Mouse (Mus musculus) forebrain, embryonic 14.5 days (tissue): ENCODE results near the gene Cdc37. TPM values are rescaled to one million over a fixed set of nuclear protein-coding genes. Genes with fewer than 3 reads are reported as not detected.

Experiments
- ATAC-seq: fragments of 200-750 bp; cut with Nextera tagmentation; 2 replicates; pipeline ENCODE4 v1.8.0; 2017; ENCODE audit warnings: mild to moderate bottlenecking, moderate library complexity
- DNase-seq: peaks from one replicate; pipeline ENCODE4 v3.0.0-alpha.2; 2015; ENCODE audit warnings: low spot score
- H3K27ac ChIP-seq: fragments of 300-500 bp; sonication (generic); 2 replicates; pipeline ENCODE4 v1.5.1; 2014; ENCODE audit warnings: low read depth, mild to moderate bottlenecking, control low read depth, low read length, moderate library complexity
- H3K27me3 ChIP-seq: fragments of 300-500 bp; sonication (generic); replicated peaks from 2 replicates; pipeline ENCODE4 v1.6.1; 2014; ENCODE audit warnings: low read length, control low read depth, mixed read lengths; ENCODE audit not compliant: control insufficient read depth, insufficient read depth
- H3K36me3 ChIP-seq: fragments of 300-500 bp; sonication (generic); 2 replicates; pipeline ENCODE4 v1.6.1; 2014; ENCODE audit warnings: low read length, control low read depth; ENCODE audit not compliant: control insufficient read depth, insufficient read depth
- H3K4me1 ChIP-seq: fragments of 300-500 bp; sonication (generic); 2 replicates; pipeline ENCODE4 v1.6.1; 2014; ENCODE audit warnings: antibody characterized with exemption, low read length, control low read depth; ENCODE audit not compliant: control insufficient read depth, insufficient read depth
- H3K4me2 ChIP-seq: fragments of 300-500 bp; sonication (generic); 2 replicates; pipeline ENCODE4 v1.6.1; 2014; ENCODE audit warnings: mild to moderate bottlenecking, control low read depth, low read length
- H3K4me3 ChIP-seq: fragments of 300-500 bp; sonication (generic); 2 replicates; pipeline ENCODE4 v1.5.1; 2014; ENCODE audit warnings: low read depth, low read length, control low read depth
- H3K9ac ChIP-seq: fragments of 300-500 bp; sonication (generic); 2 replicates; pipeline ENCODE4 v1.6.1; 2014; ENCODE audit warnings: mild to moderate bottlenecking, low read length, control low read depth, moderate library complexity
- H3K9me3 ChIP-seq: fragments of 300-500 bp; sonication (generic); replicated peaks from 2 replicates; pipeline ENCODE4 v1.6.1; 2016; ENCODE audit warnings: low read length, control low read depth, mixed read lengths; ENCODE audit not compliant: control insufficient read depth
- WGBS: fragments of 180-500 bp; shearing (Covaris S2); extraction: QIAGEN DNeasy Blood & Tissue Kit; methylation state at CpG from one replicate; pipeline ENCODE4 v1.1.7; 2014; 5-methylcytosine and 5-hydroxymethylcytosine counted together
- polyA plus RNA-seq: library from polyadenylated mRNA; unstranded; fragments of >200 nt; fragmentation: Nextera tagmentation; extraction: Ambion mirVana; gene quantifications from 2 replicates; pipeline ENCODE4 v1.2.1, GENCODE M21; 2014

Gene Cdc37
- polyA plus RNA-seq, 1 experiment from 2014 or later: 222 TPM

GRCm38 (mm10) chr9:21121483-21121882 lies 28.3 kb downstream of the Cdc37 start:
- no peaks in the 10 kb centered on the region for H3K27me3 ChIP-seq
- no peak overlapping the region for H3K9ac ChIP-seq
- ATAC-seq (no peak), DNase-seq (no peak)
- no peak overlapping the region for H3K4me2 ChIP-seq
- 94% methylated on average over 16 of the region's 16 CpGs for WGBS
- no peak overlapping the region for H3K4me3 ChIP-seq
- H3K9me3 ChIP-seq: no peaks in the 10 kb centered on the region
- H3K36me3 ChIP-seq: peaks cover 31% of the 10 kb centered on the region
- H3K27ac ChIP-seq: no peak overlapping the region
- H3K4me1 ChIP-seq: no peaks in the 10 kb centered on the region

DNA sequence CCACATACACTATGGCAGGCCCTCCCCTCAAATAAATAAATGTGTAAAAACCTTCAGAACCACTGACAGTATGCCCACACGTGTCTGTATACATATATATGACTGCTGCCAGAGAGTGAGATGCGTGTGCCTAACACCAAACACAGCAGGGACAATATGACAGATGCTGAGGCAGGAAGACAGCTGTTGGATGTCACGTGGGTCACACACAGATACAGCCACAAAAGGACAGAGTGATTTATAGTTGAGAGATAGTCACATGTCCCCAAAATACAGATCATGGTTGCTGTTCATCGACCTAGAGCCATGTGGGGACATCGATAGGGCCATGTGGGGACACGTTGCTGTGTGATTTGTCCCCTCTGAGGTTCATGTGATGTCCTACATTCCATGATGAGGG lies 32.7 kb downstream of the Cdc37 start:
- 81% methylated on average over 6 of the region's 6 CpGs for WGBS
- Histone ChIP-seq H3K4me1 (no peaks in the 10 kb centered on the region), H3K27me3 (no peaks in the 10 kb centered on the region), H3K27ac (no peak overlapping the region), H3K4me3 (no peak overlapping the region), H3K36me3 (peaks cover 13% of the 10 kb centered on the region), H3K4me2 (no peak overlapping the region), H3K9ac (no peak overlapping the region), H3K9me3 (no peaks in the 10 kb centered on the region)
- no peak for DNase-seq
- ATAC-seq: no peak

DNA sequence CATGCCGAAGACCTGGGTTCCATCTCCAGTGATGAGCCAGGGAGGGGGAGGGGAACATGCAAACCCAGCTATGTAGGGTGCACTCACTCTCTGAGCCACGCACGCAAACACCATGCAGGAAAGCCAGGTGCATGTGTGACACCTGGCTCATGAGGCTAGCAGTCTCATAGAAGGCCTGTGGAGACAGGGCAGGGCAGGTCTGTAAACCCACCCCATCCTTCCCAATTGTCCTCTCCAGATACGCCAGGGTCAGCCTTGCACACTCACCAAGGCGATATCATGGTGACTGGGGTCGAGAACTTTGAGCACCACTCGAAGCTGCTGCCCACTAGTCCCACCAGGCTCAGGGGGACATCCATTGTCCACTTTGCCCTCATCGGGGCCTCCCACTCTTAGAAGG lies 34.7 kb downstream of the Cdc37 start:
- 83% methylated on average over 8 of the region's 8 CpGs for WGBS
- no peak overlapping the region for H3K27ac ChIP-seq
- H3K9ac ChIP-seq: no peak overlapping the region
- H3K4me1 ChIP-seq: no peaks in the 10 kb centered on the region
- ATAC-seq: no peak
- no peaks in the 10 kb centered on the region for H3K9me3 ChIP-seq
- no peaks in the 10 kb centered on the region for H3K27me3 ChIP-seq
- no peak overlapping the region for H3K4me3 ChIP-seq
- DNase-seq: no peak
- H3K4me2 ChIP-seq: no peak overlapping the region
- H3K36me3 ChIP-seq: peaks cover 4% of the 10 kb centered on the region

DNA sequence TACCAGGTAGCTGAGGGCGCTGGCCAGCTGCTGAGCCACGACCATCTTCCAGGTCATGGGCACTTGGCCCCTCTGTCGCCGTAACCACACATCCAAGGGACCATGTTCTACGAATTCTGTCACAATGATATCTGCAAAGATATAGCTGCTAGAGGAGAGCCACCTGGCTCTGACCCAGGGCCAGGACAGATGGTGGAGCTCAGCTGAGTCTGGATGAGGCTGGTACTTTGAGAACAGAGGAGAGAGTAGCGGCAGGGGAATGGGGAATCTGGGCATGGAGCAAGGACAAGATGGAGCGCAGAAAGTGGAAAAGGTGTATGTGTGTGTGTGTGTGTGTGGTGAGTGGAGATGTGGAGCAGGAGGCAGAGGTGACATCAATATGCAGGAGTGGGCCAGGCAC lies 35.6 kb downstream of the Cdc37 start:
- Histone ChIP-seq H3K9ac (no peak overlapping the region), H3K27ac (no peak overlapping the region), H3K9me3 (no peaks in the 10 kb centered on the region), H3K27me3 (no peaks in the 10 kb centered on the region), H3K4me3 (no peak overlapping the region), H3K36me3 (no peaks in the 10 kb centered on the region), H3K4me2 (no peak overlapping the region), H3K4me1 (no peaks in the 10 kb centered on the region)
- DNase-seq (no peak), ATAC-seq (no peak)
- 88% methylated on average over 7 of the region's 7 CpGs for WGBS

DNA sequence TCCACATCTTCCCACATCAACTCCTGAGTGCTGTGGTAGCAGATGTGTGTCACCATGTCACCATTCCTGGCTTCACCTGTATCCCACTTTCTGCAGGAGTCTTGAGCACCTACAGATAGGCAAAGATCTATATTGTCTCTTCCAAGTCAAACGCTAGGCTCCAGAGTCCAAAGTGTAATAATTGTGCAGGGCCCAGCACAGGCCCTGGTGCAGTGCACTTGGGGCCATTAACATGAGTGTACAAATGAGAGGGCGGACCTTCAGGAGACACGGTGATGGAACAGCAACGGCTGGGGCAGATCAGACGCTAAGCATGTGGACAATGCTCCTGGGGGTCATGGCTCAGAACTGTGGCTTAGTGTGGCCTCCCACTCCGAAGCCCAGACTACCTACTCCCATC lies 36.0 kb downstream of the Cdc37 start:
- no peaks in the 10 kb centered on the region for H3K9me3 ChIP-seq
- H3K4me3 ChIP-seq: no peak overlapping the region
- H3K27me3 ChIP-seq: no peaks in the 10 kb centered on the region
- no peaks in the 10 kb centered on the region for H3K36me3 ChIP-seq
- DNase-seq: no peak
- H3K9ac ChIP-seq: no peak overlapping the region
- H3K4me2 ChIP-seq: no peak overlapping the region
- 91% methylated on average over 6 of the region's 6 CpGs for WGBS
- no peaks in the 10 kb centered on the region for H3K4me1 ChIP-seq
- ATAC-seq: no peak
- H3K27ac ChIP-seq: no peak overlapping the region

DNA sequence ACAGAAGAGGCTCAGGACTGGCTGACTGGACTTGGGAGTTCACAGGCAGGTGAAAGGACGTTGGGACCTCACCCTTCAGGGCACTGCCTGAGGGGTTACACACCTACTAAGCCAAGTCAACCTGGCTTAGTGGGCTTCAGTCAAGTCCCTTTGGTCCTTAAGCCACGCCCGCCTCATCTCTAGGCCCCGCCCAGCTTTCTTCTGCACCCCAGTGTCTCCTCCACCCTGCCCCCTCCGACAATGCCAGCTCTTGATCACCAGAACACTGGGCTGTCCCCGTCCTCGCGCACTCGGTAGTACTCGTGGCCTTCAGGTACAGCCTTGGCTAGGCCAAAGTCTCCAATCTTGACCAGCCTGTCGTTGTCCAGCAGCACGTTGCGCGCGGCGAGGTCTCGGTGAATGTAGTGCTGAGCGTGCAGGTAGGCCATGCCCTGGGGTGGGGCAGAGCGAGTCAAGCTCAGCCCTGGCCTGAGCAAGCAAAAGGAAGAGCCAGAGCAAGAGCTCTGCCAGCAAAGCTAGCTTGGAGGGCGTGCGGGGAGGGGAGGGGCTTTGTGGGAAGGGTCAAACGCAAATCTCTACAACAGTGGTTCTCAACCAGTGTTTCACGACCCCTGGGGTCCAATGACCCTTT lies 42.1 kb downstream of the Cdc37 start:
- Histone ChIP-seq H3K27me3 (no peaks in the 10 kb centered on the region), H3K4me3 (no peak overlapping the region), H3K9me3 (no peaks in the 10 kb centered on the region), H3K4me1 (no peaks in the 10 kb centered on the region), H3K27ac (no peak overlapping the region), H3K4me2 (no peak overlapping the region), H3K36me3 (0 out of 2 replicates have a peak, but pooled peaks cover 3% of the 10 kb centered on the region), H3K9ac (no peak overlapping the region)
- no peak for DNase-seq
- WGBS: 40% methylated on average over 23 of the region's 23 CpGs
- ATAC-seq: no peak

DNA sequence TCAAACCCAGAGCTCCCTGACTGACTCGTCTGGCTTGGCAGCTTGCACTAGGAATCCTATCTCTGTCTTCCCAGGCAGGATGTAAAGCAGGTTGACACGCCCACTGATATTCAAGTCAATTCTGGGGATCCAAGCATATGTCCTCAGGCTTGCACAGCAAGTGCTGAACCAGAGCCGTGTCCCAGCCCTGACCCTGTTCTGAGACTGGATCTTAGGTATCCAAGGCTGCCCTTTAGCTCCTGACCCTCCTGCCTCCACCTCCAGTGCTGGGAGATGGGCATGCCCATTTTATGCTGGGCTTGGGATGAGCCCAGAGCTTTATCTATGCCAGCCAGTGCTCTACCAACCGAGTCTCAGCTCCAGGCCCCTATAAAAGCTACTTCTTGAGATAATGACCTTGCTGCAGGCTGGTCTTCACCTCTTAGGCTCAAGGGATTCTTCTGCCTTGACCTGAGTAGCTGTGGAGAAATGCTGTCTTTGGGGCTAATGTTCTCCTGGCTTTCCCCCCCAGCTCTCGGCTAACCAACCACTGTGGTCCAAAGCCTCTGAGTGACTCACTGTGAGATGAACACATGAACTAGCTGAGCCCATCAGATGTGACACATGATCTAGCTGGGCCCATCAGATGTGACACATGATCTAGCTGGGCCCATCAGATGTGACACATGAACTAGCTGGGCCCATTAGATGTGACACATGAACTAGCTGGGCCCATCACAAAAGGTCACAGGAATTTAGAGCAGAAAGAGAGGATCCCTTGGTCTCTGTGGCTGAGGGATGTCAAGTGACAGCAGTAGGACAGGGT lies 43.8 kb downstream of the Cdc37 start:
- no peak for ATAC-seq
- no peak for DNase-seq
- no peak overlapping the region for H3K9ac ChIP-seq
- H3K36me3 ChIP-seq: peaks cover 3% of the 10 kb centered on the region; the same call in 1 of the 2 replicates
- H3K27ac ChIP-seq: no peak overlapping the region
- H3K27me3 ChIP-seq: no peaks in the 10 kb centered on the region
- H3K4me1 ChIP-seq: no peaks in the 10 kb centered on the region
- 86% methylated on average over 5 of the region's 5 CpGs for WGBS
- H3K4me3 ChIP-seq: no peak overlapping the region
- no peak overlapping the region for H3K4me2 ChIP-seq
- no peaks in the 10 kb centered on the region for H3K9me3 ChIP-seq

GRCm38 (mm10) chr9:21104814-21105213 lies 45.0 kb downstream of the Cdc37 start:
- Histone ChIP-seq H3K27ac (no peak overlapping the region), H3K9me3 (no peaks in the 10 kb centered on the region), H3K4me1 (no peaks in the 10 kb centered on the region), H3K9ac (no peak overlapping the region), H3K27me3 (no peaks in the 10 kb centered on the region), H3K36me3 (peaks cover 3% of the 10 kb centered on the region; the same call in 1 of the 2 replicates), H3K4me2 (no peak overlapping the region), H3K4me3 (no peak overlapping the region)
- no peak for DNase-seq
- 91% methylated on average over 6 of the region's 6 CpGs for WGBS
- no peak for ATAC-seq

DNA sequence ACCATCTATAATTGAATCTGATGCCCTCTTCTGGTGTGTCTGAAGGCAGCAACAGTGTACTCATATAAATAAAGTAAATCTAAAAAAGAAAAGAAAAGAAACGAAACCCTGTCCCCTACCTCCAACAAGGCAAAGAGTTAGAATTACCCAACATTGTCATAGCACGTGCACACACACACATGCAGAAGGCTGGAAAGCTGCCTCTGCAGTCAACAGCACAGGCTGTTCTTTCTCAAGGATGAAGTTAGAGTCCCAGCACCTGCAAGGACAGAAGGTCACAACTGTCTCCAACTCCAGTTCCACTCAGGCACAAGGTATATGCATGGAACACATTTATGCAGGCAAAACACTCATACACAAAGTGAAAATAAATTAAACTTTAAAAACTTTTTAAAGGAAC lies 47.7 kb downstream of the Cdc37 start:
- Histone ChIP-seq H3K27ac (no peak overlapping the region), H3K9me3 (no peaks in the 10 kb centered on the region), H3K27me3 (no peaks in the 10 kb centered on the region), H3K36me3 (peaks cover 3% of the 10 kb centered on the region; the same call in 1 of the 2 replicates), H3K4me2 (no peak overlapping the region), H3K4me3 (no peak overlapping the region), H3K9ac (no peak overlapping the region), H3K4me1 (no peaks in the 10 kb centered on the region)
- ATAC-seq (no peak), DNase-seq (no peak)
- WGBS: 91% methylated on average over 2 of the region's 2 CpGs
